Mouse (Mus musculus): ENCODE measurements at regions not wholly inside any gene's neighbourhood (a gene's known extent, or its start where the extent isn't known, plus 50 kb on each side); places are given as distances from the start of the nearest gene placed in this dataset.

DNA sequence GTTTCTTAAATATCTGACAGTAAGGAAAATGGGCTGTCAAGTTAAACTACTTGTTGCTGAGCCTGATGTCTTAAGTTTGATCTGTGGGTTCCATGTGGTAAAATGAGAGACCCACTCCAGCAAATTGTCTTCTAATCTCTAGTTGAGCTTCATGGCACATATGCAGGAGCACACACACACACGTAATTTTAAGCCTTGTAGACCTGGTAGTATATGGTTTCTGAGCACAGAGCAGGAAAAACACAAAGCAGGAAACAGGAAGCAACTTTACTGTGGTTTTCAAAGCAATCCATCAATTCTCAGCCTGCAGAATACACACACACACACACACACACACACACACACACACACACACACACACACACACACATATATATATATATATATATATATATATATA, 746.8 kb upstream of the Slit2 start:
- TF ChIP-seq POLR2A (IDR thresholded peaks at IDR 0.05; ENCODE audit: borderline replicate concordance, low read depth, low read length): no peak
- no peak for TF ChIP-seq CTCF (IDR thresholded peaks at IDR 0.05; ENCODE audit: low read depth, low read length)

All from bone marrow macrophage, adult 2 months (primary cell).